Mouse (Mus musculus) E14TG2a.4 (cell line): ENCODE results near the gene Oscar.

Experiments used
- H3K27me3 ChIP-seq: 2 replicates; pipeline ENCODE4 v1.6.1; 2014; ENCODE audit warnings: low read length, control low read depth; ENCODE audit not compliant: insufficient read depth
- H3K36me3 ChIP-seq: 2 replicates; pipeline ENCODE4 v1.6.1; 2014; ENCODE audit warnings: low read length, control low read depth; ENCODE audit not compliant: insufficient read depth
- H3K4me1 ChIP-seq: replicated peaks from 2 replicates; pipeline ENCODE4 v1.6.1; 2014; ENCODE audit warnings: low read depth, low read length, control low read depth
- H3K4me3 ChIP-seq: replicated peaks from 2 replicates; pipeline ENCODE4 v1.5.1; 2014; ENCODE audit warnings: mild to moderate bottlenecking, low read length
- H3K9me3 ChIP-seq: 2 replicates; pipeline ENCODE4 v1.6.1; 2014; ENCODE audit warnings: low read length, control low read depth
- CTCF ChIP-seq: conservative IDR thresholded peaks from 2 replicates; pipeline ENCODE4 v1.5.1; 2014; ENCODE audit warnings: low read length
- NANOG ChIP-seq: IDR thresholded peaks from 2 replicates; pipeline ENCODE4 v1.6.1; 2014; ENCODE audit warnings: borderline replicate concordance, low read length, mixed read lengths
- POU5F1 ChIP-seq: IDR thresholded peaks from 2 replicates; pipeline ENCODE4 v1.6.1; 2014; ENCODE audit warnings: low read length, borderline replicate concordance

Oscar gene

DNA sequence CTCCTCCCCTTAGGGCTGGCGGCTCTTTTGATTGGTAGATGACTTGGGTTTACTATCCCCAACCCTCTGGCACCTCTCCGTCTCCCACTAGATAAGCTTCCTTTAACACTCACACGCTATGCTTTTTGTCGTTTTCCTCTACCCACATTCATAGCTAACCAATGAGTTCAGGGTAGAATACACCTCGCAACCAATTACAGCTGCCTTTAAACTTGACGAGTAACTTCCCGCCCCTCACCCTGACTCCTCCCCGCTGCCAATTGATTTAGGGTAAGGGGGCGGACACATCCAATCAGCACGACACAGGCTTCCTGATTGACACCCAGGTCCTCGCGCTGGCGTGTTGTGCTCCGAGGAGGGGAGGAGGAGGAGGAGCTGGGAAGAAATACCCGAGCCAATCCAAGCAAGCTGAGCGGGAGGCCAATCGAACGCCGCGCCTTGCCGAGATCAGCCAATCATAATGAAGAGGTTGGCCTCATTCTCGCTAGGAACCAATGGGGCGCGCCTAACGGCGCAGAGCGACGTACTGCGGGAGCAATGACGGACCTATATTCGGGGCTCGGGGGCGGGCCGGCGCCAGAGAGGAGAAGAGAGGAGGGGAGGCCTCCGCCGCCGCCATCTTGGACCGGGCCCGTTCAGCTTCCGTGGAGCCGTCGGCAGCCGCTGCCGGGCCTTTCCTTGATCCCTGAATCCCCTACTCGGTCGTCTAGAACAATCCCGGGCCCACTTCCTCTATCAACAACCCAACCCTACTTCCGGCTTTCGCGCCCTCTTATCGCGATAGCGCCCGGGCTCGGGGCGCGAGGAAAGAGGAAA is 28.9 kb upstream of the Oscar start, which contains the start of gene Cnot3:
Gene Cnot3, plus strand, starts transcription at position 597 of the 816 bp plus-strand sequence.
- no peaks in the 10 kb centered on the region for H3K27me3 ChIP-seq

GRCm38 (mm10) chr7:3644348-3644671 is 28.4 kb upstream of the Oscar start:
- Histone ChIP-seq H3K9me3 (no peaks in the 10 kb centered on the region), H3K4me3 (peak overlapping the region; percentile 80), H3K36me3 (peaks cover 65% of the 10 kb centered on the region), H3K27me3 (no peaks in the 10 kb centered on the region), H3K4me1 (peaks cover 63% of the 10 kb centered on the region)
- TF ChIP-seq CTCF = no peak
- TF ChIP-seq POU5F1 = no peak
- no peak for TF ChIP-seq NANOG

More for the DNA sequence above, 28.9 kb upstream of the Oscar start, which contains the start of gene Cnot3:
- TF ChIP-seq NANOG (0 out of 2 replicates have a peak, but pooled peaks have one; percentile 10), POU5F1 (no peak)
- Histone ChIP-seq H3K36me3 (peaks cover 65% of the 10 kb centered on the region), H3K4me1 (peaks cover 63% of the 10 kb centered on the region), H3K4me3 (peak within 1 kb of the TSS; percentile 99), H3K9me3 (no peaks in the 10 kb centered on the region)

DNA sequence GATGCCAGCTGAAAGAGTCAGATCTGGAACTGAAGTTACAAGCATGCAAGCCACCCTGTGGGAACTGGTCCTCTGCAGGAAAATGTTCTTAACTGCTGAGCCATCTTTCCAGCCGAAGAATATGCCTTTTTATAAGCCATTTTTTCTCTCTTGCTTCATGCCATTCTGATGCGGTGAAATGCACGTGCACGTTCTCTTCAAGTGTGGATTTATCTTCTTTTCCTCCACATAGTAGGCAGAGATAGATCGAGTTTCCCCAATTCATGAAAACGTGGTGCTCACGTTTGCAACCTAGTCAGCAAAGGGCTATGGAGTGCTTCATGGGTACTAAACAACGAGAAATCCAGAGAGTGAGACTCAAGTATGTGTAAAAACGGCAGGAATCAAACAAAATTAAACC is 27.9 kb upstream of the Oscar start:
- Histone ChIP-seq H3K4me3 (peak overlapping the region; percentile 80), H3K36me3 (peaks cover 65% of the 10 kb centered on the region), H3K27me3 (no peaks in the 10 kb centered on the region), H3K4me1 (peaks cover 58% of the 10 kb centered on the region), H3K9me3 (no peaks in the 10 kb centered on the region)
- no peak for TF ChIP-seq NANOG
- no peak for TF ChIP-seq CTCF
- no peak for TF ChIP-seq POU5F1

GRCm38 (mm10) chr7:3643412-3643811 is 27.5 kb upstream of the Oscar start:
- TF ChIP-seq POU5F1 (no peak), CTCF (no peak), NANOG (no peak)
- peaks cover 65% of the 10 kb centered on the region for H3K36me3 ChIP-seq
- H3K4me1 ChIP-seq = peaks cover 54% of the 10 kb centered on the region
- H3K27me3 ChIP-seq = no peaks in the 10 kb centered on the region
- no peaks in the 10 kb centered on the region for H3K9me3 ChIP-seq
- no peak overlapping the region for H3K4me3 ChIP-seq

DNA sequence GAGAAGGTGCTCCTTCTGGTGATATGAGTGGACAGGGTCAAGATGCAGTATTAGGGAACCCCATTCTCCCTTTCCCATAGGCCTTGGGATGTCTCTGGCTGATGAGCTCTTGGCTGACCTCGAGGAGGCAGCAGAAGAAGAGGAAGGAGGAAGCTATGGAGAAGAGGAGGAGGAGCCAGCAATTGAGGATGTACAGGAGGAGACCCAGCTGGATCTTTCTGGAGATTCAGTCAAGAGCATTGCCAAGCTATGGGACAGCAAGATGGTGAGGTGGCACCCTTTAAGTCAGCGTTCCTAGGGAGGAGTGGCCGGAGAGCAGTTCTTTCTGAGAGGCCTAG is 14.5 kb upstream of the Oscar start:
- H3K4me1 ChIP-seq = peaks cover 31% of the 10 kb centered on the region
- no peaks in the 10 kb centered on the region for H3K27me3 ChIP-seq
- TF ChIP-seq NANOG = no peak
- no peaks in the 10 kb centered on the region for H3K9me3 ChIP-seq
- peak overlapping the region; percentile 99 for H3K4me3 ChIP-seq
- H3K36me3 ChIP-seq = peaks cover 81% of the 10 kb centered on the region

GRCm38 (mm10) chr7:3629543-3630477 is 13.9 kb upstream of the Oscar start, which contains the start of the genes Tfpt and Prpf31:
TSS of gene Tfpt (minus strand) at chr7:3629929.
TSS of gene Prpf31 (plus strand) at chr7:3629985.
- TF ChIP-seq POU5F1 (no peak), CTCF (no peak), NANOG (no peak)
- Histone ChIP-seq H3K4me1 (peaks cover 30% of the 10 kb centered on the region), H3K27me3 (no peaks in the 10 kb centered on the region), H3K4me3 (peak within 1 kb of the TSS; percentile 99), H3K36me3 (peaks cover 81% of the 10 kb centered on the region), H3K9me3 (no peaks in the 10 kb centered on the region)

DNA sequence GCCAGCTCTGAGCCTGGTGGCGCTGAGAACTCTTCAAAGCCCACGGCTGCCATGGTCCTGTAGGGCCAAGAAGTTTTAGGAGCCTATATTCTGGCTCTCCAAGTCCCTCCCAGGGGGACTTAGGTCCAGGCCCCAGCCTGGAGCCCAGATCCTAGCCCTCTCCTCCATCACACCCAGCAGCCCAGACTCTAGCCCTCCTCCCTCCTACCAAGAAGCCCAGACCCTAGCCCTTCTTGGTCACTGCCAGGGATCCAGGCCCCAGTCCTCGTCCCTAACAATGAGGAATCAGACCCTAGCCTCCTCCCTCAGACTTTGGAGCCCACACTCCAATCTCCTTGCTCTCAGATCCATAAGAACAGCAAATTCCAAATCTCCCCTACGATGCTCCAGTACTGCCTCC is 13.1 kb upstream of the Oscar start:
- Histone ChIP-seq H3K36me3 (peaks cover 81% of the 10 kb centered on the region), H3K4me3 (peak overlapping the region; percentile 99), H3K27me3 (no peaks in the 10 kb centered on the region), H3K4me1 (peaks cover 26% of the 10 kb centered on the region), H3K9me3 (no peaks in the 10 kb centered on the region)
- TF ChIP-seq CTCF (no peak), NANOG (no peak), POU5F1 (no peak)

DNA sequence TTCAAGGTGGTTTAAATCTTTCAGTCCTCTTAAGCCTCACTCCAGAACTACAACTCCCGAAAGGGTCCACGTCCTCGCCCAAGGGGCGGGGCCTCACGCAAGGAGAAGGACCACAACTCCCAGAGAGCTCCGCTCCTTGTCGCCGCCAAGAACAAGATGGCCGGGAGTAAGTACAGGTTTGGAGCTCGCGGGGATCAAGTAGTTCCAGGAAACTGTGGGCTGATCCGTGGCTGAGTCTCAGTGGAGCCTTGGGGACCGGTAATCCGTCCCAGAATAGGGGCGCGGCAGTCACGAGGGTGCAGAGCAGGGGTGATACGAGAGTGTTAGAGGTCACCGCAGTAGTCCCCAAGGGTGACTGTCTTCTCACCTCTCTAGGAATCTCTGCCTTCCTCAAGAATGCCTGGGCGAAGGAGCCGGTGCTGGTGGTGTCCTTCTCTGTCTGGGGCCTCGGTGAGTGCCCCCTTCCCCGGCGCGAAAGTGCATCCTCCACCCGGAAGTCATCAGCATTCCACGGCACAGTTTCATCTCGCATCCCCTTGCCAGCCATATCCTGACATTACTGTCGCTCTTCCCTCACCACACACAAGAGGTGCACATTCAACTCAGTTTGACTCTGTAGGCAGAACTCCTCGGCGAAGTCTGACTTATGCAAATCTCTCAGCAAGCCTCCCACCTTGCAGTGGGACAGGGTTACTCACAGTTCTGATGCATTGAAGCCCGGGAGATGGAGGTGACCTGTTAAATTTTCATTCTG is 1.5 kb upstream of the Oscar start, which contains the start of gene Ndufa3:
Gene Ndufa3, plus strand, starts transcription at position 132 of the 754 bp plus-strand sequence.
- Histone ChIP-seq H3K4me3 (peak within 1 kb of the TSS; percentile 95), H3K27me3 (no peaks in the 10 kb centered on the region), H3K36me3 (peaks cover 34% of the 10 kb centered on the region), H3K4me1 (peaks cover 28% of the 10 kb centered on the region), H3K9me3 (no peaks in the 10 kb centered on the region)
- TF ChIP-seq NANOG = no peak
